Mouse (Mus musculus) CD4-positive naive resting alpha-beta T cell, adult 57 days (primary cell): ENCODE measurements around the gene Glycam1. TPM values are rescaled to one million over a fixed set of nuclear protein-coding genes. Genes with fewer than 3 reads are reported as not detected.

Experiments
- total RNA-seq: library from RNA; stranded (reverse); gene quantifications from one replicate; pipeline ENCODE4 v1.2.4, GENCODE M21; 2023

The Glycam1 gene
- not detected for total RNA-seq

DNA sequence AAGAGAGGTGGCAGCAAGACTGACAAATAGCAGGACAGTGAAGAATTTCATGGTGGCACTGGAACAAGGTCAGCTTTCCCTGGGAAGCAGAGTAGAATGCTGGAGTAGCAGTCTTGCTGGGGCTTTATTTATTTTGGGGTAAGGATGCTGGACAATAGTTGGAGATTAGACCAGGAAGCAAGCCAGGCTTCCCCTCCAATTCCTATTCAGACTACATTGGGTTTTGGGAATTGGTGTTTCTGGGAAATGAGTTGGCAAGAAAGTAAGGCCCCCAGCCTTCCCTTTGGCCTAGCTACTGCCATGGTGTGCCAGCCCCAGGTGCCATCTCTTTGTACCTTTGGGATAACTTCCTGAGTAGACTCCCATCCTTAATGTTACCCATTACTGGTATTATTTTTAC lies at the start of gene Glycam1:
Glycam1 (minus strand) TSS at position 101 of the 400 bp plus-strand sequence.

GRCm38 (mm10) chr15:103537822-103538213 lies 27.1 kb downstream of the Glycam1 start, which contains the start of gene Ppp1r1a:
Gene Ppp1r1a (minus strand): TSS chr15:103538003.

Other genes starting within 250 kb of the Glycam1 start
- 2.0 TPM for gene Zfp385a, start 225.0 kb downstream of the Glycam1 start, total RNA-seq
- gene Itga5, start 198.3 kb downstream of the Glycam1 start, total RNA-seq, result 2.4 TPM
- not detected for gene Gtsf1, start 134.6 kb downstream of the Glycam1 start, total RNA-seq
- not detected for gene Gtsf2, start 116.6 kb downstream of the Glycam1 start, total RNA-seq
- 144 TPM for gene Nckap1l, start 111.3 kb downstream of the Glycam1 start, total RNA-seq
- 36.9 TPM for gene Pde1b, start 62.0 kb downstream of the Glycam1 start, total RNA-seq
- gene Ppp1r1a, start 27.1 kb downstream of the Glycam1 start, total RNA-seq, result not detected
- not detected for gene Mucl1, start 190.4 kb upstream of the Glycam1 start, total RNA-seq